Mouse (Mus musculus) C2C12 (cell line): ENCODE results near the gene Prss40.

Source experiments
- CTCF ChIP-seq: IDR thresholded peaks from one replicate; pipeline ENCODE4 v1.5.1; 2011; ENCODE audit not compliant: control insufficient read depth, insufficient read depth, insufficient read length
- MYOD1 ChIP-seq: IDR thresholded peaks from one replicate; pipeline ENCODE4 v1.6.1; 2011; ENCODE audit warnings: low read depth; ENCODE audit not compliant: control insufficient read depth, insufficient read length

GRCm38 (mm10) chr1:34536291-34536766, 24.4 kb downstream of the Prss40 start:
- TF ChIP-seq MYOD1 = no peak
- TF ChIP-seq CTCF = no peak
